Mouse (Mus musculus): ENCODE measurements around the gene Dolpp1.

- TF ChIP-seq CTCF (IDR thresholded peaks at IDR 0.05; ENCODE audit: borderline replicate concordance, extremely low read depth, insufficient read depth, insufficient read length) (no peak), POLR2A (IDR thresholded peaks at IDR 0.05; ENCODE audit: borderline replicate concordance, extremely low read depth, insufficient read depth, insufficient read length, poor library complexity, severe bottlenecking) (no peak)
Observed at GRCm38 (mm10) chr2:30414681-30415080, 22.6 kb downstream of the Dolpp1 start.

Measured in brain, embryonic 14.5 days (tissue).